Mouse (Mus musculus) frontal cortex, postnatal 14 days (tissue): ENCODE measurements around the gene Klhl28.

ENCODE experiments used
- DNase-seq, 2 experiments: peaks; one replicate each; pipeline ENCODE4 v3.0.0; 2022; ENCODE audit warnings: low spot score in 2 of 2

The Klhl28 gene

DNA sequence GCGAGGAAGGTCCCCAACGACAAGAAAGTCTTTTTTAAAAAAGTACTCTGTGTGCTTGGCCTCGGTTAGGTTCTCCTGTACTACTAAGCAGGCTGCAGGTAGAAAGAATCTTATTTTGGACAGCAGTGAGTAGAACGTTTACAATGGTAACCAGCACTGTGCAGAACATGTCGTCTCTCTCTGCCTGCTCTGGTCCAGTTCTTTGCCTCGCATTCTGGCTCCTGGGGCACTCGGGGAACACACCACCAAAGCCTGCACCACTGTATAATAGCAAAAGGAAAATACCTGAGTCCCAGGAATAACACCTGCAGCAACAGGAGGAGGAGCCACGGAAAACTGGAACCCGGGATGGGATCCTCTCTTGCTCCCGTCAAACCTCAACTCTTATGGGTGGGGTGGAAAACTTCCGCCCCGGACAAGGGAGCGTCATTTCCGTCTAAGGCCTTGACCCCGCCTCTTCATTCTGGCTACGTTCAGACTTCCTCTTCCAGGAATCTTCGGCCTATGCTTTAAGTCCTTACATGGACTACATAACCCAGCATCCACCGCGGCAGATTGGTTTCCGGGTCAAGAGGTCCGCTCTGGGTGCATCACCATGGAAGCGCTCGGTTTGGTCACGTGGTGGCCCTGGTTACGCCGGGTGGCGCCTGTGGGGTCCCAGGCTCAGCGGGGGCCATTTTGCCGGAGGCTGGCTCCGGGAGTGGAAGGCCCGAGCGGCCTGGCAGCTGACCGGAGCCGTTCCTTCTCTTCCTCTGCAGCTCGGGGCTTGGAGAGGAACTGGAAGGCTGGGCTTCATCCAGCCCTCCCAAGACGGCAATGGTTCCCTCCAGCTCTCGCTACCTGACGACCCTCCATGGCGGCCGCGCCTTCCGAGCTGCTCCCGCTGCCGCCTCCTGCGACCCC, at the start of gene Klhl28, which contains the start of gene Togaram1:
Gene Klhl28, minus strand, starts transcription at position 411 of the 903 bp plus-strand sequence.
Gene Togaram1, plus strand, starts transcription at position 681 of the 903 bp plus-strand sequence.
- peak; percentile 99 for DNase-seq

DNA sequence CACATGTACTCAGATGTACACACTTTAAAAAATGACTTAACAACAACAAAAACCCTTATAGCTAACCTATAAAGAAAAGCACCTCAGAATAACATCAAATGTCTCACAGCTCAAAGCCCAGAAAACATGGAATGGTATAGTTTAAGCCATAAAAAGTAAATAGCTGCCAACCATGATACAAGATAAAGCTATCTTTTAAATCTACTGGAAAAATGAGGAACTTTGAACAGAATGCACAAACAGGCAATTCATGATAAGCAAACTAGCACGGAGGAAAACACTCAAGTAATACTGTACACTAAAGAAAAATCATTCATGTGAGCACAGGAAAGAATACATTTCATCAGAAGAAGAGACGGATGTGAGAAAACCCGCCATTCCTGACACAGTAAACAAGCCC, 42.4 kb upstream of the Klhl28 start:
- no peak for DNase-seq

GRCm38 (mm10) chr12:64977518-64977917, 12.2 kb upstream of the Klhl28 start:
- DNase-seq: no peak

- no peak for DNase-seq
These were observed 10.9 kb upstream of the Klhl28 start for GRCm38 (mm10) chr12:64976191-64976590.

- no peak for DNase-seq
These were observed 10.2 kb upstream of the Klhl28 start for GRCm38 (mm10) chr12:64975558-64975957.

DNA sequence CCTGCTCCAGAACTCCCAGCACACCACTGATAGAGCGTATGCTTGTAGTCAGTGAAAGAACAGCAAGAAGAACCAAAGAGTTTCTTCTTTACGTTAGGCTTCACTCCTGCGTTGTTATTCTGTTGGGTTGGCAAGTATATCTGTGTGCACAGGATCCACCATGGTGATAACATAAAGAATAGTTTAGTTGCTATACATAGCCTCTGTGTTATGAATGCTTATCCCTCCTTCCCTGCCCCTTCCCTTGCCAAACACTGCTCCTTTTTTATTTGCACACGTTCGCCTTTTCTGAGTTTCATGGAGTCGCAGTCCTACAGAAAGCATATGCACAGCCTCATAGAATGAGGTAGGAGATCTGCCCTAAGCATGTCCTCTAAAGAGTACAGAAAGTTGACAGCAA, 6.7 kb upstream of the Klhl28 start:
- DNase-seq: no peak

DNA sequence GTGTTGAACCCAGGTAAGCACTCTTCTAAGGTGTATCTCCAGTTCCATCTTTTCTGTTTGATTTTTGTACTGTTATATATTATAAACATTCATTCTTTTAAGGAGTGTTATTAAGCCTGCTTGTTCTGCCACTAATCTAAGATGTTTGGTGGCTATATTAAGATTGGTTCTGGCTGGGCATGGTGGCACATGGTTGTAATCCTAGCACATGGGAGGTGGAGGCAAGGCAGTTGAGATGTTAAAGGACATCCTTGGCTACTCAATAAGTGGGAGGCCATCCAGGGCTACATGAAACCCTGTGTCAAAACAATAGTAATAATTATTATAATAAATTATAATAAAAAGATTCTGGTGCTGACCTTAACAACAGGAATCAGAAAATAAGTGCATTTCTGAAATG, 6.1 kb upstream of the Klhl28 start:
- DNase-seq: no peak

DNA sequence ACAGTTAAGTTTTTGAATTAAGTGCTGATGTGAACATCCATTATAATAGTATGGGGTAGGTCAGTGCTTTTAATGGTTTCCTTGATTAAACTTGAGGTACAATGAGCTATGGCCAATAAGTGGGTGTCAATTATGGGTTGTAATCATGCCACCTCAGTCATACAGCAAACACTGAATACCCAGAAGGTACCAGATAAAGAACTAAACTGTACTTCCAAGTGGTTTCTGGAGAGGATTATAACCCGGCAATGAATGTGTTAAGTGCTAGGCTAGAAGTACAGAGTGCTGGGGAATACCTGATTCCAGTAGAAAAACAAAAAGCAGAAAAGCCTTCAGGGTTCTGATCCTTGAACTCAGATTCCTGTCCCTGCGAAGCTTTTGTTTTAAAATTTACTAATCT, 2.7 kb upstream of the Klhl28 start:
- no peak for DNase-seq

- no peak for DNase-seq
These were observed 2.1 kb upstream of the Klhl28 start for GRCm38 (mm10) chr12:64967470-64967869.

DNA sequence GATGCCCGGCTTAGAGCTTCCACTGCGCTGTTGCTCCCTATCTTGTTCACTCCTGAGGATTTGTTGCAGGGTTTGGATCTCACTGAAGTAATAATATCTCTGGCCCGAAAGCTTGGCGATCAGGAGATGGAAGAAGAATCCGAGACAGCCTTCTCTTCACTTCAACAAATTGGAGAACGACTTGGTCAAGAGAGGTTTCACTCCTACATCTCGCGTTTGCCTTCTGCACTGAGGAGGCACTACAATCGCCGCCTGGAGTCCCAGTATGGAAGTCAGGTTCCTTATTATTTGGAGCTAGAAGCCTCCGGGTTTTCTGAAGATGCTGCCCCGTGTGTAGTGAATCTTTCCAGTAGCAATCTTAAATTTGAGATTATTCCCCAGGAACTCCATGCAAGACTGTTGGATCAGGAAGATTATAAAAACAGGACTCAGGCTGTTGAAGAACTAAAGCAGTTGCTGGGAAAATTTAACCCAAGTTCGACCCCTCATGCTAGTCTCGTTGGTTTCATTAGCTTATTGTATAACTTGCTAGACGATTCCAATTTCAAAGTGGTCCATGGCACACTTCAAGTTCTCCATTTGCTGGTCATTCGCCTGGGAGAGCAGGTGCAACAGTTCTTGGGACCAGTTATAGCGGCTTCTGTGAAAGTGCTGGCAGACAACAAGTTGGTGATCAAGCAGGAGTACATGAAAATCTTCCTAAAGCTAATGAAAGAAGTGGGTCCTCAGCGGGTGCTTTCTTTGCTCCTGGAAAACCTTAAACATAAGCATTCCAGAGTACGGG, 1.5 kb upstream of the Klhl28 start:
- DNase-seq: peak in 1 of 2 experiments; percentile 8

DNA sequence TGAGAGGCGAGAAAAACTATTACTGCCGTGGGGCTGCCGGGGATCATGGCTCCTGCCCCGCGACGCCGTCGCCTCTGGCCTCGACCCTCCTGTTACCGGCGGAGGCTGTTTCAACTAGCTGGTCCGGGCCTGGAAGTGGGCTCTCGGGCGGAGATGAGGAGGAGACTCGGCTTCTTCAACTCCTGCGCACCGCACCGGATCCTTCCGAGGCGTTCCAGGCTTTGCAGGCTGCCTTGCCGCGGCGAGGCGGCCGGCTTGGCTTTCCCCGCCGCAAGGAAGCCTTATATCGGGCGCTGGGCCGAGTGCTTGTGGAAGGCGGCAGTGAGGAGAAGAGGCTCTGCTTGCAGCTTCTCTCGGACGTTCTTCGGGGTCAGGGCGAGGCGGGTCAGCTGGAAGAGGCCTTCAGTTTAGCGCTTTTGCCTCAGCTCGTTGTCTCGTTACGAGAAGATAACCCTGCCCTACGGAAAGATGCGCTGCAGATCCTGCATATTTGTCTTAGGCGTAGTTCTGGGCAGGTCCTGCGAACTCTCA, 832 bp upstream of the Klhl28 start:
- DNase-seq: peak; percentile 35 to 38

DNA sequence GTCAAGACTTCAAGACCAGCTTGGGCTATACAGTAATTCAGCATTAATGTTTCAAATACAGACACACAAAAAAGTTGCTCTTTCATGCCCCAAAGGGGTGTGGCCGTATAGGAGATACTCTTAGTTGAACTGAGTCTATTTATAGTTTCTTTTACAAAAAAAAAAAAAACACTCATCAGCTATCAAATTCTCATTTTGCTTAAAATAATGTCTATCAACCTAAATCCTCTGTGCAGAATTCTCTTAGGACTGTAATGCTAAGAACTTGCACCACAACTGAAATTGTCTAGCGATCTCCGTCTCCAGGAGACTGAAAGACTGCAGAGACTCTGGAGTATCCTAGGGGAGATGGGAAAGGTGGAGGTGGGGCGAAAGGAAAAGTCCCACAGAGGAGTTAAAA, 774 bp downstream of the Klhl28 start:
- no peak for DNase-seq

DNA sequence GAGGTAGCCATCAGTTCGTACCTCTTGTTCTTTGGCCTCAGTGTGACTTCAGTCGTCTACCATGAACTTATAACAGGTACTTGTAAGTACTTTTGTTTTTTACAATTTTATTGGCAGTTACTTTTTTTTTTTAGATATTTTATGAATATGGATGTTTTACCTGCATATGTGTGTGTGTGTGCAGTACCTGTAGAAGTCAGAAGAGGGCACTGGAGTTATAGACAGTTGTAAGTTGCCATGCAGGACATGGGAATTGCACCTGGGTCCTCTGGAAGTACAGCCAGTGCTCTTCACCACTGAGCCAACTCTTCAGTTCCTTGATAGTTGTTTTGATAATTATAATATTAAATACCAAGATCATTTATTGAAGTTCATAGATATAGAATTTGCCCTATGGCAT, 27.8 kb downstream of the Klhl28 start:
- no peak for DNase-seq

DNA sequence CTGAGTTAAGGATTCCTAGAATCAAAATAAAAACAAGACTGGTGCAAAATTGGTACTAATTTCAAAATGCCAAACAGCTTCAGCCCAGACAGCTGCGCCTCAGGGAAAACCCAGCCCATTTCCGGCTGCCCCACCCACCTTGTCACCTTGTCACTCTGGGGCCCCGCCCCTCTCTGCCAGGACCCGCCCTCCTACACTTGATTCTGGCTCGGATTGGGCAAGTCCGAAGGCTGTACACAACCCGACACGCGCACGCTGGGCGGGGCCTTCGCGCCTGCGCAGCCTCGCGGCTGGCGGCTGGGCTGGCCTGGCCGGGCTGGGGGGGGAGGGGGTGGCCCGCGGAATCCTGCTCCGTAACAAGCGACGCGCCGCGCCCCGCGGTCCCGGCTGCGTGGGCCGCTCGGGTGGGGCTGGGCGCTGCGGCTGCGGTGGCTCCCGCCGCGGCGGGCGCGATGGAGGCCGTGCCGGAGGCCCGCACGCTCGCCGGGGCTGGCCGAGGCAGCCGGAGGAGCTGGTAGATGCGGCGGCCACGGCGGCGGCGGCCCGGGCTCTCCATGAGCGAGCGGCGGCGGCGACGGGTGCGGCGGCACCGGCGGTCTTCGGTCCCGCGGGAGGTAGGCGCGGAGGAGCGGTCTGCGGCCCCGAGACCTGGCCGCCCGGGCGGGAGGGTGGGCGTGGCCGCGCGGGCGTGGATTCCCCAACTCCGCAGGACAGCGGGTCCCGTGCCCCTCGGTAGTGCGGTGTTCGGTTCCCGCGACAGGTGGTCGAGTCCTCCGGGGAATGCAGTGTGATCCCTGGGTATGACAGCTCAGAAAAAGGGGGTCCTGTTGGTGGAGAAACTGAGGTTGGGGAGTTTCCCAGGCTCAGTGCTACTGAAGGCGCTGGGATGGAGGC, 47.5 kb downstream of the Klhl28 start, which contains the start of gene Gm527:
Gene Gm527, plus strand, starts transcription at position 329 of the 894 bp plus-strand sequence.
- peak; percentile 87 to 91 for DNase-seq

GRCm38 (mm10) chr12:64916735-64917134, 48.6 kb downstream of the Klhl28 start:
- DNase-seq: no peak

DNA sequence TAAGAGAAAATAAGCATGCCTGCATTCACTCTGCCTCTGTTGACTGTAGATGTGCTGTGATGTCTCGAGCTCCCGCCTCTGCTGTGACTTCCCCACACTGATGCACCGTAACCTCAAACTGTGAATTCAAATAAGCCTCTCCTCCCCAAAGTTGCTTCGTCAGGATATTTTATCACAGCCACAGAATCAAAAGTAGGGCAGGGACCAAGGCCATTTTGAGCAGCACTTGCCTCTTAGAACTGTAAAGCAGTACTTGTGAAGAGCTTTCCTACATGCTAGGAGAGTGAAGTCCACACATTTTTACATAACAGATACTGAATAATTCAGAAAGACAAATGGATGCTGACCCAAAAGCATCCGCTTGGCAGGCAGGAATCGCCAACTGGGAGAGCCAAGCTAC, 52.3 kb downstream of the Klhl28 start:
- no peak for DNase-seq

GRCm38 (mm10) chr12:64903186-64903585, 62.1 kb downstream of the Klhl28 start:
- DNase-seq: no peak

GRCm38 (mm10) chr12:64902506-64902905, 62.8 kb downstream of the Klhl28 start:
- DNase-seq: peak; percentile 14 to 18

DNA sequence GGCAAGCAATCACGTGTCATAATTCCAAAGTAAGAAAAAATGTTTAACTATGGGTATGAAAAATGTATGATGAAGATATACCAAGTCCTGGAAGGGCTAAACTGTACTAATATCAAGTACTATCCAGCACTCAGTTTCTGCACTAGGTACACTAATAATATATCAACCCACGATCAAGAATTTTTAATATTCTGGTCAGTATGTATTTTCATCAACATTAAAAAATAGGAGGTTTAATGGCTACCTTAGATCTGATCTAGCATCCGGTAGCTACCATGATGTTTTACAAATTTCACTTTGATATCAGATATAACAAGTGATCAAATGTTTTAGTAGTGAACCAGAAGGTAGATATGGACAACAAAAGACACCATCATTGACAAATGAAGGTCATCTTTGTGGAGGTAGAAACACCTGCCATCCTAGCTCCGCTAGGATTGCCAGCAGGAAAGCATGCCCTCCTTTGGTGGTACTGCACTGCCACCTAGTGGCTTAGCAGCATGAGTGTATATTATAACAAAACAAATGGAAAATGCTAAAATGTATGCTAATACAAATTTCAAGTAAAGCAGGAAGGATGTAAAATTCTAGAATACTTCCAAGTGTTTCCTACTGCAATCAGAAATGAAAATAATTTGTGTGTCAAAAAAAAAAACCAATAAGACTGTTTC, 68.1 kb downstream of the Klhl28 start:
- DNase-seq: no peak
